Mouse (Mus musculus) forelimb bud, embryonic 11.5 days (tissue): ENCODE results near the gene 4933402N22Rik.
"Not testable (repeated sequence)": the region's sequence is repeated elsewhere in the genome, so short reads cannot be mapped to it uniquely, and the experiment has no call there.

ENCODE experiments used
- DNase-seq: peaks from one replicate; pipeline ENCODE4 v3.0.0-alpha.2; 2012; ENCODE audit warnings: low read depth, low spot score

Gene 4933402N22Rik

DNA sequence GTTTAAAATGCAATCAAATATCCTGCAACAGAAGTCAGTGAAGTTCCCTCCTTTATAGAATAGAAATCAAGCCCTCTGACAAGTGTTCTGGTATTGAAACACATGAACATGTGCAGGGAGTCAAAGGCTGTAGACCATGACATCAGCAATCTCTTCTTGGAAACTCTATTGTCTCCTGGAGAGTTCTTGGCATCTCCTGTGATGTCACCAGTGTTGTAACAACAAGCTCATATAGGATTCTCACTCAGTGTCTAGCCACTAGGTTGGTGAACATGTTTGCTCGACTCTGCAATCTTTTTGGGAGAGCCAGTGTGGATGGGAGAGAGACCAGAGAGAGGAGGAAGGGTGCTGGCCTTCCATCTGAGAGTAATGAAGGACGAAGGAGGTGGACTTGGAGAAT, at the start of gene 4933402N22Rik:
4933402N22Rik (plus strand) TSS at position 301 of the 400 bp plus-strand sequence.
- not testable (repeated sequence) for DNase-seq

DNA sequence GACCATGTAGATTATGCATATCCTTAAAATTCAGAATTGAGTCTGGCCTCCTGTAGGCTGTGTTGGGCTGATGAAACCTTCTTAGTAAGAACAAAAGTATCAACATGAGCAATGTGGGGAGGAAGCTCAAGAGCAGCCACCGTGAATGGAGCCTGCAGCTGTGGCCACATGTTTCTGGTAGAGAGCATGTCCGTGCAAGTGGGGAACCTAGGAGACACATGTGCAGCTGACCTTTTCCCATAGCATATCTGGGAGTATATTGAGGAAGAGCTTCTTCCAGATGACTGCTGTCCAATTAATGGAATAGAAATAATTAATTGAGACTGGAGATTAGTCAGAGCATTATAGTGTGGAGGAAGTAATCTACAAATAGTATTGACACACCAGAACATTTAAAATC, 5.9 kb downstream of the 4933402N22Rik start:
- DNase-seq: not testable (repeated sequence)
